Mouse (Mus musculus) c-Kit-negative CD71-positive TER-119-positive erythroid progenitor cells, embryonic 14.5 days (primary cell): Measurements from ENCODE around the gene Ptprm.

ENCODE experiments used
- DNase-seq: peaks from one replicate; pipeline ENCODE4 v3.0.0-alpha.2; 2013; ENCODE audit warnings: low read depth, low spot score

Gene Ptprm

GRCm38 (mm10) chr17:67073139-67073538 is 281.1 kb downstream of the Ptprm start:
- no peak for DNase-seq

- no peak for DNase-seq
These were observed 282.8 kb downstream of the Ptprm start for GRCm38 (mm10) chr17:67071231-67072009.

GRCm38 (mm10) chr17:67063611-67064010 is 290.6 kb downstream of the Ptprm start:
- DNase-seq, result no peak

GRCm38 (mm10) chr17:67055681-67056080 is 298.6 kb downstream of the Ptprm start:
- no peak for DNase-seq

- DNase-seq, result no peak
These were observed 300.1 kb downstream of the Ptprm start for GRCm38 (mm10) chr17:67054202-67054601.

GRCm38 (mm10) chr17:67052624-67053314 is 301.5 kb downstream of the Ptprm start:
- no peak for DNase-seq

GRCm38 (mm10) chr17:67047697-67048096 is 306.6 kb downstream of the Ptprm start:
- no peak for DNase-seq

GRCm38 (mm10) chr17:67038558-67038957 is 315.7 kb downstream of the Ptprm start:
- no peak for DNase-seq

- DNase-seq, result no peak
These were observed 320.7 kb downstream of the Ptprm start for GRCm38 (mm10) chr17:67033547-67033946.

- DNase-seq, result no peak
These were observed 322.2 kb downstream of the Ptprm start for GRCm38 (mm10) chr17:67032021-67032420.

GRCm38 (mm10) chr17:67031341-67031740 is 322.9 kb downstream of the Ptprm start:
- DNase-seq, result no peak

GRCm38 (mm10) chr17:67027274-67027673 is 327.0 kb downstream of the Ptprm start:
- no peak for DNase-seq

GRCm38 (mm10) chr17:67016501-67016900 is 337.8 kb downstream of the Ptprm start:
- no peak for DNase-seq

GRCm38 (mm10) chr17:67013217-67013616 is 341.0 kb downstream of the Ptprm start:
- DNase-seq, result no peak

- no peak for DNase-seq
These were observed 342.2 kb downstream of the Ptprm start for GRCm38 (mm10) chr17:67011836-67012583.

GRCm38 (mm10) chr17:67010136-67010535 is 344.1 kb downstream of the Ptprm start:
- no peak for DNase-seq

- no peak for DNase-seq
These were observed 346.1 kb downstream of the Ptprm start for GRCm38 (mm10) chr17:67008137-67008536.

- no peak for DNase-seq
These were observed 347.4 kb downstream of the Ptprm start for GRCm38 (mm10) chr17:67006740-67007385.

GRCm38 (mm10) chr17:66996882-66997281 is 357.4 kb downstream of the Ptprm start:
- no peak for DNase-seq

- no peak for DNase-seq
These were observed 358.2 kb downstream of the Ptprm start for GRCm38 (mm10) chr17:66996016-66996415.

- no peak for DNase-seq
These were observed 362.4 kb downstream of the Ptprm start for GRCm38 (mm10) chr17:66991815-66992214.

- DNase-seq, result no peak
These were observed 363.5 kb downstream of the Ptprm start for GRCm38 (mm10) chr17:66990761-66991160.
